Mouse (Mus musculus) kidney, postnatal 25 days (tissue): ENCODE measurements around the gene R3hdm2.

ENCODE experiments used
- DNase-seq, 2 experiments: peaks; one replicate each; pipeline ENCODE4 v3.0.0; 2021; ENCODE audit warnings: mixed read lengths in 2 of 2

The R3hdm2 gene

DNA sequence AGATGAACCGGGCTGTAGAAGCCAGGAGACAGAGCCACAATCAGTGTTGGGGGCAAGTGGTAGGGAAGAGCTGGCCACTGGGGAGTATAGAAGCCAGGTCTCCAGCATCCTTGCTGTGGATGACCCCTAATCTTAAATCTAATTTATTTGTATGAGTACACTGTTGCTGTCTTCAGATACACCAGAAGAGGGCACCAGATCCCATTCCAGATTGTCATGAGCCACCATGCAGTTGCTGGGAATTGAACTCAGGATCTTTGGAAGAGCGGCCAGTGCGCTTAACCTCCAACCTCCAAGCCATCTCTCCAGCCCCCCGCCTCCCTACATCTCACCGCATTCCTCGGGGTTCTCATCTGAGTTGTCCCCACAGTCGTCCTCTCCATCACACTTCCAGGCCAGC is 166.4 kb downstream of the R3hdm2 start:
- no peak for DNase-seq

DNA sequence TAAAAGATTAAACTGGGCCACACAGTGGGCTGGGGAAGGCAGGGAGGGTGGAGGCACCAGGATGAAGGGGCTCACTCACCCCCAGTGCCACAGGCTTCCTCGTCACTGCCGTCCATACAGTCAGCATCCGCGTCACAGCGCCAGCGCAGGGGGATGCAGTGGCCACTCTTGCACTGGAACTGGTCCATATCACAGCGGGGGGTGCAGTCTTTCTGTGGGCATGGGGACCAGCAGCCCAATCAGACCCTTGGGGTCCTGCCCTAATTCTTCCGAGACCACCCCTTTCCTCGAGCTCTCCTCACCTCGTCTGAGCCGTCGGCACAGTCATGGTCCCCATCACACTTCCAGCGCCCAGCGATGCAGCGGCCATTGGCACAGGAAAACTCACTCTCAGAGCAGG is 168.1 kb downstream of the R3hdm2 start:
- DNase-seq, result no peak
